Mouse (Mus musculus) intestine, postnatal 0 days (tissue): ENCODE results near the gene Aif1l. TPM values are rescaled to one million over a fixed set of nuclear protein-coding genes. Genes with fewer than 3 reads are reported as not detected.

Source experiments
- ATAC-seq: fragments of 200-750 bp; cut with Nextera tagmentation; 2 replicates; pipeline ENCODE4 v1.8.0; 2017; ENCODE audit warnings: mild to moderate bottlenecking, moderate TSS enrichment, moderate library complexity
- H3K27ac ChIP-seq: fragments of 300-500 bp; sonication (generic); 2 replicates; pipeline ENCODE4 v1.5.1; 2014; ENCODE audit warnings: mild to moderate bottlenecking, low read depth, low read length, moderate library complexity
- H3K27me3 ChIP-seq: fragments of 300-500 bp; sonication (generic); replicated peaks from 2 replicates; pipeline ENCODE4 v1.6.1; 2014; ENCODE audit warnings: low read length, mixed read lengths; ENCODE audit not compliant: control insufficient read depth, insufficient read depth
- H3K36me3 ChIP-seq: fragments of 300-500 bp; sonication (generic); 2 replicates; pipeline ENCODE4 v1.6.1; 2014; ENCODE audit warnings: mild to moderate bottlenecking, moderate library complexity; ENCODE audit not compliant: control insufficient read depth, insufficient read depth
- H3K4me1 ChIP-seq: fragments of 300-500 bp; sonication (generic); replicated peaks from 2 replicates; pipeline ENCODE4 v1.6.1; 2014; ENCODE audit warnings: antibody characterized with exemption, low read length, mixed read lengths; ENCODE audit not compliant: control insufficient read depth, insufficient read depth
- H3K4me2 ChIP-seq: fragments of 300-500 bp; sonication (generic); replicated peaks from 2 replicates; pipeline ENCODE4 v1.6.1; 2014; ENCODE audit warnings: low read depth, mild to moderate bottlenecking, moderate library complexity
- H3K4me3 ChIP-seq: fragments of 300-500 bp; sonication (generic); 2 replicates; pipeline ENCODE4 v1.5.1; 2014; ENCODE audit warnings: low read depth, low read length
- H3K9ac ChIP-seq: fragments of 300-500 bp; sonication (generic); 2 replicates; pipeline ENCODE4 v1.6.1; 2014; ENCODE audit warnings: mild to moderate bottlenecking, low read depth, low read length
- H3K9me3 ChIP-seq: fragments of 300-500 bp; sonication (generic); 2 replicates; pipeline ENCODE4 v1.6.1; 2016; ENCODE audit warnings: mixed run types; ENCODE audit not compliant: control insufficient read depth
- CTCF ChIP-seq: sonication (generic); IDR thresholded peaks from 2 replicates; pipeline ENCODE4 v1.5.1; 2016; ENCODE audit warnings: low read depth, mild to moderate bottlenecking, control low read depth, antibody characterized with exemption, moderate library complexity
- WGBS: fragments of 180-500 bp; shearing (Covaris S2); extraction: QIAGEN DNeasy Blood & Tissue Kit; methylation state at CpG from one replicate; pipeline ENCODE4 v1.1.7; 2014; 5-methylcytosine and 5-hydroxymethylcytosine counted together
- polyA plus RNA-seq: library from polyadenylated mRNA; unstranded; fragments of >200 nt; fragmentation: Nextera tagmentation; extraction: Ambion mirVana; gene quantifications from 2 replicates; pipeline ENCODE4 v1.2.1, GENCODE M21; 2015

The Aif1l gene
- 8.1 and 8.2 TPM in 2 replicates for polyA plus RNA-seq

- TF ChIP-seq CTCF: peak; percentile 65
- H3K9me3 ChIP-seq: no peaks in the 10 kb centered on the region
- under 1% methylated on average over 65 of the region's 66 CpGs for WGBS
- peak within 1 kb of the TSS; percentile 56 for H3K4me3 ChIP-seq
- H3K9ac ChIP-seq: peak within 1 kb of the TSS; percentile 46
- peaks cover 15% of the 10 kb centered on the region; the same call in 1 of the 2 replicates for H3K27me3 ChIP-seq
- peak within 1 kb of the TSS; percentile 99 for H3K4me2 ChIP-seq
- H3K36me3 ChIP-seq: no peaks in the 10 kb centered on the region
- peak; percentile 39; the same call in 1 of the 2 replicates for ATAC-seq
- no peaks in the 10 kb centered on the region for H3K4me1 ChIP-seq
- H3K27ac ChIP-seq: no peak within 1 kb of the TSS
These were observed at the start of gene Aif1l for GRCm38 (mm10) chr2:31950058-31950871. Gene Aif1l (plus strand): TSS chr2:31950139.

- Histone ChIP-seq H3K36me3 (no peaks in the 10 kb centered on the region), H3K9ac (no peak overlapping the region), H3K4me3 (no peak overlapping the region)
These were observed 49.0 kb upstream of the Aif1l start for GRCm38 (mm10) chr2:31900932-31901331.

GRCm38 (mm10) chr2:31901659-31902362 is 48.1 kb upstream of the Aif1l start:
- Histone ChIP-seq H3K4me1 (no peaks in the 10 kb centered on the region), H3K9me3 (no peaks in the 10 kb centered on the region), H3K27ac (no peak overlapping the region), H3K9ac (no peak overlapping the region), H3K27me3 (no peaks in the 10 kb centered on the region), H3K4me3 (no peak overlapping the region), H3K36me3 (no peaks in the 10 kb centered on the region), H3K4me2 (no peak overlapping the region)
- peak; percentile 59 for ATAC-seq
- TF ChIP-seq CTCF: no peak
- 61% methylated on average over 4 of the region's 4 CpGs for WGBS

More at GRCm38 (mm10) chr2:31900932-31901331, 49.0 kb upstream of the Aif1l start:
- ATAC-seq: no peak
- Histone ChIP-seq H3K27me3 (no peaks in the 10 kb centered on the region), H3K4me2 (no peak overlapping the region), H3K27ac (no peak overlapping the region), H3K4me1 (no peaks in the 10 kb centered on the region), H3K9me3 (no peaks in the 10 kb centered on the region)
- WGBS: 76% methylated on average over 4 of the region's 4 CpGs
- TF ChIP-seq CTCF: no peak

- no peak for ATAC-seq
- H3K27me3 ChIP-seq: no peaks in the 10 kb centered on the region
- 49% methylated on average over 6 of the region's 6 CpGs for WGBS
These were observed 45.9 kb upstream of the Aif1l start for GRCm38 (mm10) chr2:31904089-31904488.

GRCm38 (mm10) chr2:31904622-31905021 is 45.3 kb upstream of the Aif1l start:
- no peak overlapping the region for H3K4me2 ChIP-seq
- no peaks in the 10 kb centered on the region for H3K9me3 ChIP-seq
- no peaks in the 10 kb centered on the region for H3K36me3 ChIP-seq
- WGBS: 18% methylated on average over 8 of the region's 8 CpGs
- H3K4me1 ChIP-seq: no peaks in the 10 kb centered on the region
- no peaks in the 10 kb centered on the region for H3K27me3 ChIP-seq
- no peak for ATAC-seq
- TF ChIP-seq CTCF: peak; percentile 54
- no peak overlapping the region for H3K9ac ChIP-seq
- no peak overlapping the region for H3K4me3 ChIP-seq
- no peak overlapping the region for H3K27ac ChIP-seq

More at GRCm38 (mm10) chr2:31904089-31904488, 45.9 kb upstream of the Aif1l start:
- H3K36me3 ChIP-seq: no peaks in the 10 kb centered on the region
- no peak overlapping the region for H3K9ac ChIP-seq
- no peak overlapping the region for H3K4me2 ChIP-seq
- H3K9me3 ChIP-seq: no peaks in the 10 kb centered on the region
- H3K27ac ChIP-seq: no peak overlapping the region
- no peaks in the 10 kb centered on the region for H3K4me1 ChIP-seq
- no peak for TF ChIP-seq CTCF
- no peak overlapping the region for H3K4me3 ChIP-seq

- no peak for ATAC-seq
- no peak overlapping the region for H3K4me3 ChIP-seq
- no peaks in the 10 kb centered on the region for H3K4me1 ChIP-seq
- no peaks in the 10 kb centered on the region for H3K9me3 ChIP-seq
- TF ChIP-seq CTCF: no peak
- no peak overlapping the region for H3K4me2 ChIP-seq
- 41% methylated on average over 9 of the region's 9 CpGs for WGBS
- H3K27ac ChIP-seq: no peak overlapping the region
- no peaks in the 10 kb centered on the region for H3K27me3 ChIP-seq
- H3K9ac ChIP-seq: no peak overlapping the region
- H3K36me3 ChIP-seq: no peaks in the 10 kb centered on the region
These were observed 44.3 kb upstream of the Aif1l start for GRCm38 (mm10) chr2:31905682-31906081.
